Comparison of ENCODE assay signal across 27 mouse cellular contexts in the genomic region with DNA sequence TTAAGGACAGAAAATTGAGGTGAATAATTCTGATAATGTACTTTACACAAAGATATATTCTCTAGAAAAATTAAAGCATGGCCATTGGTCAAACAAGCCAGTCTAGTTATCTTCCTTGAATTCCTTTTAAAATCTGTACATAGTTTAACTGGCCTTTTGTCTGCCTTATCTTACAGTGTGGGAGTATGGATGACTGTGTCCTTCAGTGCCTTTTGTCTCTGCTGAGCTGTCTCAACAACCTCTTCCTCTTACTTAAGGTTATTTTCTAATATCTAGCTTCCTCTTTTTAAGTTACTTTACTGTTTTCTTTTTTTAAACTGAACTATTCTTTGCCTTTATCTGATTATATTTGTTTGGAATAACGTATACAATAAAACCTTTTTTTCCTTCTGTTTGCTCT. TPM values are rescaled to one million over a fixed set of nuclear protein-coding genes. Genes with fewer than 3 reads are reported as not detected.
"Had no signal": no experiment of that assay in that cellular context is flagged by ENCODE, and none has a peak within 500 bp of the region (broad histone marks: within the 10 kb centered on the region; RNA-seq: fewer than 3 reads in every experiment).

No protein-coding gene starts in this region.

- H3K4me3 ChIP-seq: kidney, embryonic 15.5 days; limb, embryonic 10.5 days; limb, embryonic 13.5 days; liver, embryonic 12.5 days; liver, embryonic 15.5 days; lung, embryonic 15.5 days; midbrain, embryonic 12.5 days; midbrain, embryonic 15.5 days; neural tube, embryonic 12.5 days; neural tube, embryonic 15.5 days; stomach, embryonic 15.5 days had no signal

- ATAC-seq: liver, embryonic 12.5 days; midbrain, embryonic 15.5 days had no signal

- DNase-seq: kidney, adult 11 months; kidney, adult 8-10 months; kidney, postnatal 25 days; liver; lung, adult 18-20 months; lung, postnatal 10 days; lung, postnatal 36 days; right cerebral cortex, adult 18-20 months; right cerebral cortex, postnatal 14 days; spleen, adult 18-20 months; thymus, postnatal 25 days had no signal

- H3K9me3 ChIP-seq: kidney, embryonic 15.5 days; limb, embryonic 10.5 days; limb, embryonic 13.5 days; liver, embryonic 12.5 days; liver, embryonic 15.5 days; lung, embryonic 15.5 days; midbrain, embryonic 12.5 days; midbrain, embryonic 15.5 days; neural tube, embryonic 12.5 days; neural tube, embryonic 15.5 days; stomach, embryonic 15.5 days had no signal

- H3K27me3 ChIP-seq: kidney, embryonic 15.5 days; limb, embryonic 13.5 days; liver, embryonic 12.5 days; liver, embryonic 15.5 days; lung, embryonic 15.5 days; midbrain, embryonic 12.5 days; midbrain, embryonic 15.5 days; neural tube, embryonic 12.5 days; neural tube, embryonic 15.5 days; stomach, embryonic 15.5 days had no signal

- H3K4me1 ChIP-seq: kidney, embryonic 15.5 days; limb, embryonic 10.5 days; limb, embryonic 13.5 days; liver, embryonic 12.5 days; liver, embryonic 15.5 days; lung, embryonic 15.5 days; midbrain, embryonic 12.5 days; midbrain, embryonic 15.5 days; neural tube, embryonic 12.5 days; neural tube, embryonic 15.5 days; stomach, embryonic 15.5 days had no signal

- H3K4me2 ChIP-seq: kidney, embryonic 15.5 days; limb, embryonic 13.5 days; liver, embryonic 12.5 days; liver, embryonic 15.5 days; lung, embryonic 15.5 days; midbrain, embryonic 12.5 days; midbrain, embryonic 15.5 days; neural tube, embryonic 12.5 days; neural tube, embryonic 15.5 days; stomach, embryonic 15.5 days had no signal

- H3K9ac ChIP-seq: kidney, embryonic 15.5 days; limb, embryonic 13.5 days; liver, embryonic 12.5 days; liver, embryonic 15.5 days; lung, embryonic 15.5 days; midbrain, embryonic 12.5 days; midbrain, embryonic 15.5 days; neural tube, embryonic 12.5 days; neural tube, embryonic 15.5 days; stomach, embryonic 15.5 days had no signal

- H3K27ac ChIP-seq: kidney, embryonic 15.5 days; limb, embryonic 10.5 days; limb, embryonic 13.5 days; liver, embryonic 12.5 days; liver, embryonic 15.5 days; lung, embryonic 15.5 days; midbrain, embryonic 12.5 days; midbrain, embryonic 15.5 days; neural tube, embryonic 12.5 days; neural tube, embryonic 15.5 days; stomach, embryonic 15.5 days had no signal

RNA-seq across cellular contexts. Expression of a gene that starts 48.0 kb away (rescaled TPM):
- total RNA-seq: layer of hippocampus, adult 8-10 months; layer of hippocampus, postnatal 10 days; left cerebral cortex, adult 18-20 months; left cerebral cortex, postnatal 25 days had no signal
- polyA plus RNA-seq: kidney, embryonic 15.5 days; limb, embryonic 10.5 days; limb, embryonic 13.5 days; liver, embryonic 12.5 days; liver, embryonic 15.5 days; lung, embryonic 15.5 days; midbrain, embryonic 12.5 days; midbrain, embryonic 15.5 days; neural tube, embryonic 12.5 days; neural tube, embryonic 15.5 days; stomach, embryonic 15.5 days; thymus, postnatal 0 days had no signal
